Mouse (Mus musculus) testis, adult 2 months (tissue): ENCODE results near the gene Cyp1a2.

ENCODE experiments used
- CTCF ChIP-seq: fragments of 200-500 bp; IDR thresholded peaks from 2 replicates; pipeline ENCODE4 v1.5.1; 2012; ENCODE audit warnings: low read depth, mild to moderate bottlenecking, inconsistent platforms, low read length, moderate library complexity; ENCODE audit not compliant: control insufficient read depth, insufficient read depth, insufficient replicate concordance
- POLR2A ChIP-seq: fragments of 200-500 bp; IDR thresholded peaks from 2 replicates; pipeline ENCODE4 v1.6.1; 2012; ENCODE audit warnings: low read depth, mild to moderate bottlenecking, inconsistent platforms, low read length, moderate library complexity; ENCODE audit not compliant: control insufficient read depth

- TF ChIP-seq CTCF (no peak), POLR2A (no peak)
Measured at GRCm38 (mm10) chr9:57652351-57652750, 31.2 kb downstream of the Cyp1a2 start.
